Mouse (Mus musculus) urinary bladder, postnatal 14 days (tissue): ENCODE data around the gene Camsap3.
"Not testable (repeated sequence)": the region's sequence is repeated elsewhere in the genome, so short reads cannot be mapped to it uniquely, and the experiment has no call there.

Source experiments
- DNase-seq: peaks from one replicate; pipeline ENCODE4 v3.0.0; 2021; ENCODE audit warnings: low spot score

Camsap3 gene

GRCm38 (mm10) chr8:3586993-3587390 lies at the start of gene Camsap3:
TSS of gene Camsap3 (plus strand) at chr8:3587293.
- no peak for DNase-seq

- no peak for DNase-seq
These were observed 49.4 kb upstream of the Camsap3 start for GRCm38 (mm10) chr8:3537666-3538065.

GRCm38 (mm10) chr8:3539146-3539545 lies 47.9 kb upstream of the Camsap3 start:
- no peak for DNase-seq

- no peak for DNase-seq
These were observed 47.0 kb upstream of the Camsap3 start for GRCm38 (mm10) chr8:3540076-3540475.

GRCm38 (mm10) chr8:3546511-3546910 lies 40.6 kb upstream of the Camsap3 start:
- no peak for DNase-seq

GRCm38 (mm10) chr8:3552240-3552639 lies 34.9 kb upstream of the Camsap3 start:
- no peak for DNase-seq

- DNase-seq: no peak
These were observed 31.0 kb upstream of the Camsap3 start for GRCm38 (mm10) chr8:3556114-3556513.

GRCm38 (mm10) chr8:3567641-3568371 lies 19.3 kb upstream of the Camsap3 start, which contains the start of gene C330021F23Rik:
TSS of gene C330021F23Rik (plus strand) at chr8:3567990.
- DNase-seq: no peak

GRCm38 (mm10) chr8:3568378-3568777 lies 18.7 kb upstream of the Camsap3 start:
- no peak for DNase-seq

GRCm38 (mm10) chr8:3569784-3570183 lies 17.3 kb upstream of the Camsap3 start:
- no peak for DNase-seq

GRCm38 (mm10) chr8:3574546-3574945 lies 12.5 kb upstream of the Camsap3 start:
- DNase-seq: no peak

GRCm38 (mm10) chr8:3576211-3576960 lies 10.7 kb upstream of the Camsap3 start:
- no peak for DNase-seq

- DNase-seq: peak; percentile 62
These were observed 7.4 kb upstream of the Camsap3 start for GRCm38 (mm10) chr8:3579390-3580364.

GRCm38 (mm10) chr8:3581961-3582360 lies 5.1 kb upstream of the Camsap3 start:
- not testable (repeated sequence) for DNase-seq

GRCm38 (mm10) chr8:3586452-3586851 lies 641 bp upstream of the Camsap3 start:
- DNase-seq: no peak

GRCm38 (mm10) chr8:3587391-3588257 lies 531 bp downstream of the Camsap3 start:
- DNase-seq: peak; percentile 79

GRCm38 (mm10) chr8:3588258-3588633 lies 1.2 kb downstream of the Camsap3 start:
- no peak for DNase-seq

GRCm38 (mm10) chr8:3593470-3593869 lies 6.4 kb downstream of the Camsap3 start:
- DNase-seq: no peak

- DNase-seq: no peak
These were observed 7.4 kb downstream of the Camsap3 start for GRCm38 (mm10) chr8:3594466-3594865.

GRCm38 (mm10) chr8:3598054-3598453 lies 11.0 kb downstream of the Camsap3 start:
- no peak for DNase-seq

GRCm38 (mm10) chr8:3599219-3599618 lies 12.1 kb downstream of the Camsap3 start:
- no peak for DNase-seq
